Mouse (Mus musculus): ENCODE measurements around the gene Myt1l.

Gene Myt1l

GRCm38 (mm10) chr12:29809569-29810185, 281.5 kb downstream of the Myt1l start:
- no peak for DNase-seq (ENCODE audit: extremely low spot score)

GRCm38 (mm10) chr12:29815466-29815865, 287.3 kb downstream of the Myt1l start:
- no peak for DNase-seq (ENCODE audit: extremely low spot score)

- no peak for DNase-seq (ENCODE audit: extremely low spot score)
These were observed 287.9 kb downstream of the Myt1l start for GRCm38 (mm10) chr12:29816130-29816529.

GRCm38 (mm10) chr12:29816761-29817160, 288.6 kb downstream of the Myt1l start:
- DNase-seq (ENCODE audit: extremely low spot score): no peak

GRCm38 (mm10) chr12:29822216-29822615, 294.0 kb downstream of the Myt1l start:
- DNase-seq (ENCODE audit: extremely low spot score): no peak

- no peak for DNase-seq (ENCODE audit: extremely low spot score)
These were observed 295.7 kb downstream of the Myt1l start for GRCm38 (mm10) chr12:29823766-29824417.

GRCm38 (mm10) chr12:29830571-29830970, 302.4 kb downstream of the Myt1l start:
- DNase-seq (ENCODE audit: extremely low spot score): no peak

GRCm38 (mm10) chr12:29831356-29831755, 303.2 kb downstream of the Myt1l start:
- no peak for DNase-seq (ENCODE audit: extremely low spot score)

- DNase-seq (ENCODE audit: extremely low spot score): peak; percentile 27
These were observed 309.2 kb downstream of the Myt1l start for GRCm38 (mm10) chr12:29837301-29837791.

GRCm38 (mm10) chr12:29838421-29838820, 310.2 kb downstream of the Myt1l start:
- DNase-seq (ENCODE audit: extremely low spot score): no peak

- no peak for DNase-seq (ENCODE audit: extremely low spot score)
These were observed 321.8 kb downstream of the Myt1l start for GRCm38 (mm10) chr12:29849936-29850335.

GRCm38 (mm10) chr12:29854151-29854585, 326.0 kb downstream of the Myt1l start:
- DNase-seq (ENCODE audit: extremely low spot score): no peak

GRCm38 (mm10) chr12:29855007-29855406, 326.8 kb downstream of the Myt1l start:
- peak; percentile 49 for DNase-seq (ENCODE audit: extremely low spot score)

- no peak for DNase-seq (ENCODE audit: extremely low spot score)
These were observed 332.8 kb downstream of the Myt1l start for GRCm38 (mm10) chr12:29860986-29861385.

GRCm38 (mm10) chr12:29868295-29868694, 340.1 kb downstream of the Myt1l start:
- DNase-seq (ENCODE audit: extremely low spot score): no peak

- no peak for DNase-seq (ENCODE audit: extremely low spot score)
These were observed 340.6 kb downstream of the Myt1l start for GRCm38 (mm10) chr12:29868781-29869180.

GRCm38 (mm10) chr12:29872156-29872815, 344.1 kb downstream of the Myt1l start:
- DNase-seq (ENCODE audit: extremely low spot score): peak; percentile 57

GRCm38 (mm10) chr12:29873281-29873772, 345.1 kb downstream of the Myt1l start:
- DNase-seq (ENCODE audit: extremely low spot score): no peak

GRCm38 (mm10) chr12:29877977-29878376, 349.8 kb downstream of the Myt1l start:
- no peak for DNase-seq (ENCODE audit: extremely low spot score)

- peak; percentile 65 for DNase-seq (ENCODE audit: extremely low spot score)
These were observed 354.9 kb downstream of the Myt1l start for GRCm38 (mm10) chr12:29882871-29883617.

- DNase-seq (ENCODE audit: extremely low spot score): no peak
These were observed 356.2 kb downstream of the Myt1l start for GRCm38 (mm10) chr12:29884376-29884775.

GRCm38 (mm10) chr12:29894669-29895068, 366.5 kb downstream of the Myt1l start:
- DNase-seq (ENCODE audit: extremely low spot score): peak; percentile 46
